Mouse (Mus musculus) fibroblast of lung, adult 2 months (primary cell): ENCODE results near the gene Olfr746.

Experiments
- DNase-seq: peaks from one replicate; pipeline ENCODE4 v3.0.0-alpha.2; 2011; ENCODE audit warnings: low read depth

Gene Olfr746

DNA sequence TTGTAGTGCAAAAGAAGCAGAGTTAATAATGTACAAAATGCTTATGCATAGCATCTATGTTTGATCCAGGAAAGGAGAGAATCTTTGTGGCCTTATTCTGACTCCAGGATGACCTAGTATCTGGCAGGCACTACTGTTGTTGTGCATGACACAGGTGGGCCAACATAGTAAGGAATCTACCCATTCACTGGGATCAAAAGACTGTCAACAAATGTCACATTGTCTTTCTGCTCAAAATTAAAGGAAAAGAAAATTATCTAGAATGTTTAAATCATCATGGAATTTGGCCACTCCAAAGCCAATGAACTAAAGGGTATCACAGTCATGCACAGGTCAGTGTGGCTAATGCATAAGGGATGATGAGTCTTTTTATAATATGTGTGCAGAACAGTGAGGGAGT is at the start of gene Olfr746:
Gene Olfr746, plus strand, starts transcription at position 301 of the 400 bp plus-strand sequence.
- DNase-seq: no peak

DNA sequence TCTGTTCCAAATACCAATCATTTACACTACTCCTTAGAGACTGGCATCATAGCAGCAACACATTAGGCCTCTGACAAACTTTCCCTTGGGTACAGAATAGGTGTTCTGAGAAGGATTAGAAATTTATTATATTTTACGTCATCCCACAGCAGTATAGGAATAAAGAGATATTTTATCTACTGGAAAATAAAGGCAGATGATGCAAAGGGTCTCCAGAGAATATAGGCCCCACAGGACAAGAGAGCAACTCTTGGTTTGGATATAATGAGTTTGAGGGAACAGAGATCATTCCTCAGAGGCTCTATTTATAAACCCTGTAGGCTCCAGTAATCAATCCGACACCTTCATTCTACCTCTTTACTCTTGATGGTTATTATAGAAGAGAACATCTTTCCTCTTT is 32.3 kb upstream of the Olfr746 start, which contains the start of gene Olfr744:
Gene Olfr744, plus strand, starts transcription at position 301 of the 400 bp plus-strand sequence.
- no peak for DNase-seq

DNA sequence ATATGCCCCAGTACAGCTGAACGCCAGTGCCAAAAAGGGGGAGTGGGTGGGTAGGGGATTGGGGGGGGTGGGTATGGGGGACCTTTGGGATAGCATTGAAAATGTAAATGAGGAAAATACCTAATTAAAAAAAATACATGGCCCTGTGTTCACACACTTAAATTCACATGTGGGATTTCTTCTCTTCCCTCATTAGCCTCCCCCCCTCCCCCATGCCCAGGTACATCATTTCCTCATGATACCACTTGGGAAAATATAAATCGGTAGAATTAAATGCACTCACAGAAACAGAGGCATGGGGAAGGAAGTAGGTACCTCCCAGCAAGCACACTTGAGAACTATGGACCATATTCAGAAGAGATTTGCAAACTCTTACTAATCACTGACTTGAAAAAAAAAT is 7.8 kb upstream of the Olfr746 start, which contains the start of gene Olfr745:
Gene Olfr745, plus strand, starts transcription at position 301 of the 400 bp plus-strand sequence.
- DNase-seq: no peak

DNA sequence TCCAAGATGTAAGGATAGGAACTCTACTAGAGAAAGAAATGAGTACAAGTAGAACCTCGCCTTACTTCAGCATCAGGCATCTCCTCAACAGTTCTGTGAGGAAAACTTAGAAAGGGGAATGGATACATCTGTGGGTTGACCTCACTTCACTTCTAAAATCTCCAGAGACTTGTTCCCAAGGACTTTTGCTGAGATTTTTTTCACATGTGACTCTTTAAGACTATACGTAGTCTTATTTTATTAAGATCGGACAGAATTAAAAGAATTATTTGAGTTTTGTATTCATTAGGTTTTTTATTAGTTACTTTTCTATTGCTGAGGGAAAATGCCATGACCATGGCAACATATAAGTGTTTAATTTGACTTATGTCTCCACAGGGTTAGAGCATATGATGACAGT is 46.2 kb downstream of the Olfr746 start, which contains the start of gene Olfr747:
Gene Olfr747, minus strand, starts transcription at position 101 of the 400 bp plus-strand sequence.
- no peak for DNase-seq
